Mouse (Mus musculus) myocyte (in vitro differentiated cells): ENCODE data around the gene Camkmt.

Experiments
- CEBPB ChIP-seq: IDR thresholded peaks from 2 replicates; pipeline ENCODE4 v1.6.1; 2011; ENCODE audit warnings: mild to moderate bottlenecking, moderate library complexity; ENCODE audit not compliant: poor library complexity, insufficient read depth, severe bottlenecking
- E2F4 ChIP-seq: IDR thresholded peaks from one replicate; pipeline ENCODE4 v1.6.1; 2011; ENCODE audit warnings: mild to moderate bottlenecking, control low read depth, moderate library complexity; ENCODE audit not compliant: insufficient read depth
- MAX ChIP-seq: IDR thresholded peaks from one replicate; pipeline ENCODE4 v1.6.1; 2011; ENCODE audit warnings: low read depth, mild to moderate bottlenecking, control low read depth
- MYOD1 ChIP-seq, 3 experiments: IDR thresholded peaks; one replicate each; pipeline ENCODE4 v1.6.1; 2011; ENCODE audit warnings: control low read depth in 2 of 3, low read depth in 2 of 3, mild to moderate bottlenecking in 2 of 3, moderate library complexity in 1 of 3; ENCODE audit not compliant: insufficient read length in 2 of 3, control insufficient read depth in 1 of 3
- MYOG ChIP-seq, 3 experiments: IDR thresholded peaks; one replicate each; pipeline ENCODE4 v1.6.1; 2011; ENCODE audit warnings: control low read depth in 2 of 3, low read depth in 2 of 3, mild to moderate bottlenecking in 2 of 3; ENCODE audit not compliant: insufficient read length in 2 of 3, control insufficient read depth in 1 of 3, insufficient read depth in 1 of 3
- POLR2A ChIP-seq: IDR thresholded peaks from one replicate; pipeline ENCODE4 v1.6.1; 2011; ENCODE audit warnings: low read depth, mild to moderate bottlenecking, control low read depth, moderate library complexity; ENCODE audit not compliant: insufficient read length
- REST ChIP-seq: IDR thresholded peaks from one replicate; pipeline ENCODE4 v1.6.1; 2011; ENCODE audit warnings: mild to moderate bottlenecking, control low read depth, moderate library complexity; ENCODE audit not compliant: insufficient read depth, insufficient read length
- TCF12 ChIP-seq: IDR thresholded peaks from one replicate; pipeline ENCODE4 v1.6.1; 2011; ENCODE audit warnings: mild to moderate bottlenecking, control low read depth; ENCODE audit not compliant: poor library complexity, insufficient read depth, severe bottlenecking
- USF1 ChIP-seq: IDR thresholded peaks from one replicate; pipeline ENCODE4 v1.6.1; 2011; ENCODE audit warnings: low read depth, mild to moderate bottlenecking, control low read depth, moderate library complexity

DNA sequence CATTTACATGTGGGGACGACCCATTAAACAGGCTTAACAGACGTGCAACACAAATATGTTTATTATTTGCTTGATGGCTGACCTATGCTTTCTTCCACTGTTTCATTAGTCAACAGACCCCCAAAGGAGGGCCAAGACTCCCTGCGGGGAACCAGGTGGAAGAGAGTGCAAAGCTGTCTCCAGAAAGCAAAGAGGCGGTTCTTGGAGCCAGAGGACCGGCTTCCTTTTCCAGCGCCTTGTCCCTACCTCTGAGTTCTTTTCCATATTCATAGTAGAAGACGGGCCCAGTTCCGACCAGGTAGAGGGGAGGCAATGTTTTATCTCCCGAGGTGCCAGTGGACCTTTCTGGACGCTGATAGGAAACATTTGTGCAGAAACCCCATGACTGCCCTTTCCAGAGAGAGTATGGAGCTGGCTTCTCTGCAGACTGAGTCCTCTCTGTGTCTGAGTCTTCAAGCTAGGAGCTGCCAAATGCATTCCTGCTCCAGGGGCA, 399.2 kb downstream of the Camkmt start:
- TF ChIP-seq MAX (no peak), MYOD1 (IDR thresholded peaks at IDR 0.05; ENCODE audit: control insufficient read depth in 1 of 3, insufficient read length in 2 of 3, low read depth in 2 of 3) (no peak), POLR2A (no peak), MYOG (IDR thresholded peaks at IDR 0.05; ENCODE audit: control insufficient read depth in 1 of 3, insufficient read depth in 1 of 3, insufficient read length in 2 of 3, low read depth in 2 of 3) (no peak), USF1 (no peak), E2F4 (no peak), TCF12 (no peak), REST (no peak), CEBPB (no peak)
